Mouse (Mus musculus) fat pad, adult 2 months (tissue): ENCODE results near the gene B3gnt8.

Experiments used
- DNase-seq: peaks from one replicate; pipeline ENCODE4 v3.0.0-alpha.2; 2011; ENCODE audit warnings: low read depth, low spot score; ENCODE audit errors: extremely low read depth

B3gnt8 gene

GRCm38 (mm10) chr7:25655601-25656428 lies 29.4 kb downstream of the B3gnt8 start:
- no peak for DNase-seq

- no peak for DNase-seq
Observed at GRCm38 (mm10) chr7:25657785-25658184, 31.3 kb downstream of the B3gnt8 start.

- DNase-seq: peak; percentile 96
Observed at GRCm38 (mm10) chr7:25658657-25659472, 32.4 kb downstream of the B3gnt8 start, which contains the start of the genes Bckdha and Exosc5. Bckdha (minus strand) TSS chr7:25658981. Exosc5 (plus strand) TSS chr7:25659164.

GRCm38 (mm10) chr7:25666381-25666780 lies 39.9 kb downstream of the B3gnt8 start:
- no peak for DNase-seq

- no peak for DNase-seq
Observed at GRCm38 (mm10) chr7:25669158-25669557, 42.7 kb downstream of the B3gnt8 start.

- DNase-seq: no peak
Observed at GRCm38 (mm10) chr7:25669631-25670030, 43.2 kb downstream of the B3gnt8 start.

GRCm38 (mm10) chr7:25670096-25670495 lies 43.6 kb downstream of the B3gnt8 start:
- no peak for DNase-seq

GRCm38 (mm10) chr7:25671686-25672085 lies 45.2 kb downstream of the B3gnt8 start:
- DNase-seq: no peak

- no peak for DNase-seq
Observed at GRCm38 (mm10) chr7:25672442-25672841, 46.0 kb downstream of the B3gnt8 start.

- no peak for DNase-seq
Observed at GRCm38 (mm10) chr7:25674297-25674696, 47.8 kb downstream of the B3gnt8 start.

GRCm38 (mm10) chr7:25674719-25675300 lies 48.4 kb downstream of the B3gnt8 start, which contains the start of gene Tmem91:
Tmem91 (minus strand) TSS chr7:25675166.
- no peak for DNase-seq

- DNase-seq: no peak
Observed at GRCm38 (mm10) chr7:25675405-25675804, 49.0 kb downstream of the B3gnt8 start.

- no peak for DNase-seq
Observed at GRCm38 (mm10) chr7:25676085-25676781, 49.8 kb downstream of the B3gnt8 start.

GRCm38 (mm10) chr7:25677013-25677412 lies 50.6 kb downstream of the B3gnt8 start:
- no peak for DNase-seq

- DNase-seq: no peak
Observed at GRCm38 (mm10) chr7:25679971-25680370, 53.5 kb downstream of the B3gnt8 start.

GRCm38 (mm10) chr7:25680514-25681258 lies 54.2 kb downstream of the B3gnt8 start, which contains the start of gene B9d2:
B9d2 (plus strand) TSS chr7:25680780.
- no peak for DNase-seq

- no peak for DNase-seq
Observed at GRCm38 (mm10) chr7:25681341-25682231, 55.1 kb downstream of the B3gnt8 start.

GRCm38 (mm10) chr7:25683474-25684180 lies 57.2 kb downstream of the B3gnt8 start:
- no peak for DNase-seq
